18 mouse cellular contexts compared by ENCODE assay signal in the genomic region with DNA sequence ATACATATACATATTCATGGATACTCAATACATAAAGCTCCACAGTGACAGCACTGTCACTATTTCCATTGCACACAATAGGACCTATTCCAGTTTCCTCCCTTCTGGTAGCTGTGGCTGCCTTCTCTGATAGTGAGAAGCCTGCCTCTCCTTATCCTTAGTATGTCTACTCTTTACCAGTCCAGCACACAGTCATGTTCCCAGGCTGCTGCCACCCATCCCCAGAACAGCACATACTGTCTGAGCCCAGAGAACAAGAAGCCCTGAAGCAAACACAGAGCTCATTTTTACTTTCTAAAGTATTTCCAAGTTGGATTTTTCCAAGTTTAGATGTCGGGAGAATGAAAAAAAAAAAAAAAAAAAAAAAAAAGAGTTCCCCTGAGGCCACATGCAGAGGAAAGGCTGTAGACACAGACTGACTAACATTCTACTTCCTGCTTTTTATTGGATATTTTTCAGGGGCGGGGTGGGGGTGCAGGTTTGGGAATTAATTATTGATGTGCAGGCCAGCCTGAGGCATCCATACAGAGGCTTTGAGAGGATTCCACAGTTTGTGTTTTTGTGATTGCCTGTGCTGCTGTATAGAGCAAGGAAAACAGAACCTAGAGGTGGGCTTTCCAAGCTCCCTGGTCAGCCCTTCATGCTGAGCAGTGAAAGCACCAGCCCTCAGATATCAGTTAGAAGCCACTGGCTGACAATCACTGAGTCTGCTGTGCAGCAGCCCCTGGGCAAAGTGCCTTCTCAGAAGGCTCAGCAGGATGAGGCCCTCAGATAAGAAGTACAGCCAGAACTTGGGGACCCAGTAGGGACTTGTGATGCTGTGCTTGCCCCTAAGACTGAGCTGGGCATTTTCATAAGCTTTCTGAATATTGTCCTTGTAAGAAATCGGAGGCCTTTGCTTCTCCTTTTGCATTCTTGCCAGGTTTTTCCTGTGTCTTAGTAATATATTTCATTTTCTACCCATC. TPM values are rescaled to one million over a fixed set of nuclear protein-coding genes. Genes with fewer than 3 reads are reported as not detected.
DNase-seq lines count a peak whose midpoint lies in the region; ATAC-seq and TF ChIP-seq lines count a peak whose summit lies in the region.
"Had no signal": no experiment of that assay in that cellular context is flagged by ENCODE, and none has a peak within 500 bp of the region (broad histone marks: within the 10 kb centered on the region; RNA-seq: fewer than 3 reads in every experiment).

No protein-coding gene starts in this region.

- 0 out of 2 replicates have a peak, but pooled peaks have one; percentile 51 for ATAC-seq in frontal cortex, adult (ENCODE audit: low TSS enrichment)
- no peak for ATAC-seq in kidney, postnatal 0 days (replicated peaks; ENCODE audit: low FRiP score, low read depth)
- ATAC-seq in megakaryocyte progenitor cell, adult 5-6 weeks (replicated peaks; ENCODE audit: poor library complexity): peak; percentile 87
- ATAC-seq: forebrain, postnatal 0 days; intestine, embryonic 15.5 days had no signal

- H3K27ac ChIP-seq in kidney, postnatal 0 days: no peak overlapping the region
- H3K27ac ChIP-seq: intestine, embryonic 15.5 days; limb, embryonic 13.5 days; stomach, embryonic 15.5 days had no signal

- H3K9me3 ChIP-seq in kidney, postnatal 0 days (replicated peaks; ENCODE audit: low read length): no peaks in the 10 kb centered on the region
- H3K9me3 ChIP-seq: intestine, embryonic 15.5 days; limb, embryonic 13.5 days; stomach, embryonic 15.5 days had no signal

- TF ChIP-seq CTCF in kidney, postnatal 0 days (IDR thresholded peaks at IDR 0.05; ENCODE audit: low read depth): no peak

- no peaks in the 10 kb centered on the region for H3K36me3 ChIP-seq in kidney, postnatal 0 days (ENCODE audit: insufficient read depth, low read length)
- H3K36me3 ChIP-seq: intestine, embryonic 15.5 days; limb, embryonic 13.5 days; stomach, embryonic 15.5 days had no signal

- no peak overlapping the region for H3K4me3 ChIP-seq in kidney, postnatal 0 days (replicated peaks; ENCODE audit: low read depth, low read length)
- H3K4me3 ChIP-seq: intestine, embryonic 15.5 days; limb, embryonic 13.5 days; stomach, embryonic 15.5 days had no signal

- no peaks in the 10 kb centered on the region for H3K4me1 ChIP-seq in kidney, postnatal 0 days (replicated peaks; ENCODE audit: insufficient read depth, low read length)
- H3K4me1 ChIP-seq: intestine, embryonic 15.5 days; stomach, embryonic 15.5 days had no signal

- no peak overlapping the region for H3K9ac ChIP-seq in kidney, postnatal 0 days (ENCODE audit: low read depth, low read length)
- H3K9ac ChIP-seq: forebrain, postnatal 0 days; intestine, embryonic 15.5 days; limb, embryonic 13.5 days; stomach, embryonic 15.5 days had no signal

- H3K4me2 ChIP-seq in kidney, postnatal 0 days (ENCODE audit: low read length): no peak overlapping the region
- H3K4me2 ChIP-seq: intestine, embryonic 15.5 days; limb, embryonic 13.5 days; stomach, embryonic 15.5 days had no signal

- WGBS in kidney, postnatal 0 days: 63% methylated on average over 3 of the region's 3 CpGs

- no peak for DNase-seq in frontal cortex, postnatal 25 days (ENCODE audit: low spot score in 2 of 2)
- peak; percentile 6 for DNase-seq in kidney, adult 9 months
- no peak for DNase-seq in kidney, adult 8-10 months
- DNase-seq in kidney, postnatal 0 days (ENCODE audit: low spot score): peak; percentile 11
- no peak for DNase-seq in adrenal gland, postnatal 36 days
- no peak for DNase-seq in Muller cell, postnatal 12 days (ENCODE audit: inconsistent ontology term)
- DNase-seq: forebrain, postnatal 0 days; lung, postnatal 36 days; right cerebral cortex, postnatal 25 days had no signal

- H3K27me3 ChIP-seq in kidney, postnatal 0 days (ENCODE audit: insufficient read depth, low read length): no peaks in the 10 kb centered on the region
- H3K27me3 ChIP-seq: intestine, embryonic 15.5 days; limb, embryonic 13.5 days; stomach, embryonic 15.5 days had no signal

RNA-seq across cellular contexts. Expression of a gene that starts 4.1 kb away (rescaled TPM):
- polyA plus RNA-seq in kidney, postnatal 0 days (2015; fragmentation: Nextera tagmentation; extraction: Ambion mirVana): not detected in 2 replicates
- 0.10 TPM in 1 of 2 replicates, not detected in the other for total RNA-seq in megakaryocyte progenitor cell, adult 5-6 weeks (2015)
- not detected in 2 replicates for total RNA-seq in megakaryocyte progenitor cell, adult 5-6 weeks (2017)
- not detected for total RNA-seq in adrenal gland, postnatal 36 days (2021)
- total RNA-seq: ES-E14; forebrain, postnatal 0 days; layer of hippocampus, postnatal 25 days; neutrophil, adult 5-6 weeks had no signal
- polyA plus RNA-seq: forebrain, postnatal 0 days; heart, embryonic 16.5 days; intestine, embryonic 15.5 days; limb, embryonic 13.5 days; stomach, embryonic 15.5 days had no signal

RNA-seq across cellular contexts. Expression of a gene that starts 20.3 kb away (rescaled TPM):
- 8.0 and 8.5 TPM in 2 replicates for polyA plus RNA-seq in kidney, postnatal 0 days (2015; fragmentation: Nextera tagmentation; extraction: Ambion mirVana)
- 7.5 and 9.9 TPM in 2 replicates for total RNA-seq in megakaryocyte progenitor cell, adult 5-6 weeks (2015)
- total RNA-seq in megakaryocyte progenitor cell, adult 5-6 weeks (2017): 38.0 and 41.9 TPM in 2 replicates
- total RNA-seq in adrenal gland, postnatal 36 days (2021): 1 to 10 TPM; 6.5 to 8.3 TPM

RNA-seq across cellular contexts. Expression of a gene that starts 45.2 kb away (rescaled TPM):
- 0.14 TPM in 1 of 2 replicates, not detected in the other for polyA plus RNA-seq in kidney, postnatal 0 days (2015; fragmentation: Nextera tagmentation; extraction: Ambion mirVana)
- total RNA-seq in megakaryocyte progenitor cell, adult 5-6 weeks (2015): not detected in 2 replicates
- total RNA-seq in megakaryocyte progenitor cell, adult 5-6 weeks (2017): not detected in 2 replicates
- total RNA-seq in adrenal gland, postnatal 36 days (2021): under 1 TPM in 1 of 2 experiments, not detected in 1; 0.49 TPM
- total RNA-seq: layer of hippocampus, postnatal 25 days; neutrophil, adult 5-6 weeks had no signal
- polyA plus RNA-seq: intestine, embryonic 15.5 days; limb, embryonic 13.5 days; stomach, embryonic 15.5 days had no signal

RNA-seq across cellular contexts. Expression of a gene that starts 47.8 kb away (rescaled TPM):
- 11.8 and 12.5 TPM in 2 replicates for polyA plus RNA-seq in kidney, postnatal 0 days (2015; fragmentation: Nextera tagmentation; extraction: Ambion mirVana)
- 27.1 and 27.3 TPM in 2 replicates for total RNA-seq in megakaryocyte progenitor cell, adult 5-6 weeks (2015)
- 12.3 and 19.8 TPM in 2 replicates for total RNA-seq in megakaryocyte progenitor cell, adult 5-6 weeks (2017)
- total RNA-seq in adrenal gland, postnatal 36 days (2021): 100 to 1,000 TPM in 1 of 2 experiments, 10 to 100 TPM in 1; 96.2 to 114 TPM

Comparison
In these comparisons a context has a peak if more than half of its experiments do, and no peak if none do; other contexts are left out.
1. DNase-seq: peak in kidney, adult 9 months (single experiment) and kidney, postnatal 0 days (single experiment); none in frontal cortex, postnatal 25 days (0 of 2), kidney, adult 8-10 months (0 of 2), adrenal gland, postnatal 36 days (0 of 2) and Muller cell, postnatal 12 days (single experiment).